8 mouse cellular contexts compared by ENCODE assay signal in genomic region chr8:70282603-70283135, GRCm38 (mm10). TPM values are rescaled to one million over a fixed set of nuclear protein-coding genes. Genes with fewer than 3 reads are reported as not detected.
DNase-seq lines count a peak whose midpoint lies in the region; ATAC-seq and TF ChIP-seq lines count a peak whose summit lies in the region.

Homer3 (plus strand) TSS chr8:70282827.

- peak within 1 kb of the TSS; percentile 83 for H3K4me2 ChIP-seq in lung, embryonic 16.5 days (ENCODE audit: low read depth, low read length)

- H3K9me3 ChIP-seq in G1E (replicated peaks), result peaks cover 2% of the 10 kb centered on the region; the same call in 1 of the 2 replicates
- peaks cover 3% of the 10 kb centered on the region; the same call in 1 of the 2 replicates for H3K9me3 ChIP-seq in lung, embryonic 16.5 days (ENCODE audit: control insufficient read depth, low read length)

- H3K27me3 ChIP-seq in G1E (ENCODE audit: insufficient read depth, low read length), result peaks cover 70% of the 10 kb centered on the region
- peaks cover 6% of the 10 kb centered on the region; the same call in 1 of the 2 replicates for H3K27me3 ChIP-seq in cerebellum, adult 2 months (ENCODE audit: control insufficient read depth, insufficient read depth, low read length)
- H3K27me3 ChIP-seq in lung, embryonic 16.5 days (ENCODE audit: control insufficient read depth, insufficient read depth, low read depth, low read length), result no peaks in the 10 kb centered on the region

- peak within 1 kb of the TSS; percentile 97 for H3K9ac ChIP-seq in lung, embryonic 16.5 days (ENCODE audit: low read length)

- H3K4me3 ChIP-seq in G1E (ENCODE audit: low read depth, low read length), result peak within 1 kb of the TSS; percentile 73
- peak within 1 kb of the TSS; percentile 49 for H3K4me3 ChIP-seq in cerebellum, adult 2 months (replicated peaks; ENCODE audit: insufficient read depth, low read depth, low read length)
- H3K4me3 ChIP-seq in lung, embryonic 16.5 days (ENCODE audit: low read length), result peak within 1 kb of the TSS; percentile 89

- TF ChIP-seq CTCF in G1E (IDR thresholded peaks at IDR 0.05; ENCODE audit: low read depth, low read length), result peak; percentile 9; the same call in 1 of the 2 replicates
- 0 out of 2 replicates have a peak, but pooled peaks have one; percentile 17 for TF ChIP-seq CTCF in cerebellum, adult 2 months (IDR thresholded peaks at IDR 0.05; ENCODE audit: borderline replicate concordance, insufficient read depth, low read depth, low read length)

- peak; percentile 88 for ATAC-seq in G1E (ENCODE audit: extremely low read depth, insufficient number of reproducible peaks, low FRiP score, poor library complexity, severe bottlenecking)
- peak; percentile 85 to 90 for ATAC-seq in hematopoietic stem cell, adult 5-6 weeks (replicated peaks in 1 of 2; ENCODE audit: insufficient read depth in 1 of 2, low FRiP score in 2 of 2, low TSS enrichment in 1 of 2, low read depth in 1 of 2, poor library complexity in 2 of 2, severe bottlenecking in 2 of 2)
- ATAC-seq in lung, embryonic 16.5 days (ENCODE audit: low read depth), result peak; percentile 93

- no peak for TF ChIP-seq POLR2A in cerebellum, adult 2 months (IDR thresholded peaks at IDR 0.05; ENCODE audit: borderline replicate concordance, insufficient read depth, low read length)

- 2% methylated on average over 33 of the region's 36 CpGs for WGBS in cerebellum, adult 2 months
- WGBS in lung, embryonic 16.5 days, result 2% methylated on average over 27 of the region's 36 CpGs

- peaks cover 14% of the 10 kb centered on the region for H3K36me3 ChIP-seq in G1E (replicated peaks)
- H3K36me3 ChIP-seq in lung, embryonic 16.5 days (ENCODE audit: control insufficient read depth, insufficient read depth, low read length), result peaks cover 21% of the 10 kb centered on the region

- no peak within 1 kb of the TSS for H3K27ac ChIP-seq in cerebellum, adult 2 months (ENCODE audit: insufficient read depth, low read length)
- peak within 1 kb of the TSS; percentile 82 for H3K27ac ChIP-seq in lung, embryonic 16.5 days (ENCODE audit: low read length)

- H3K4me1 ChIP-seq in G1E (ENCODE audit: insufficient read depth, low read depth, low read length), result peaks cover 28% of the 10 kb centered on the region
- H3K4me1 ChIP-seq in cerebellum, adult 2 months (ENCODE audit: control insufficient read depth, insufficient read depth, low read length), result no peaks in the 10 kb centered on the region; the same call in 1 of the 2 replicates
- peaks cover 11% of the 10 kb centered on the region; the same call in 1 of the 2 replicates for H3K4me1 ChIP-seq in lung, embryonic 16.5 days (replicated peaks; ENCODE audit: control insufficient read depth, insufficient read depth, low read length)

- peak; percentile 93 for DNase-seq in G1E (ENCODE audit: low spot score)
- peak; percentile 62 to 70 for DNase-seq in cerebellum, adult 2 months
- DNase-seq in forelimb bud, embryonic 11.5 days (ENCODE audit: low read depth, low spot score), result peak; percentile 91
- peak; percentile 42 for DNase-seq in layer of hippocampus, adult 9-10 months (ENCODE audit: low spot score)
- peak; percentile 87 for DNase-seq in ovary, postnatal 10 days (ENCODE audit: low spot score)
- DNase-seq in thymus, postnatal 10 days (ENCODE audit: low spot score in 2 of 2), result peak; percentile 91 to 94

RNA-seq across cellular contexts. Expression of gene Homer3, which starts in this region (rescaled TPM):
- total RNA-seq in G1E (2014; fragmentation: Nextera tagmentation) (1.6 and 3.8 TPM in 2 replicates), G1E (2017) (6.0 and 6.7 TPM in 2 replicates)
- 12.0 and 14.8 TPM in 2 replicates for polyA plus RNA-seq in G1E (2012)
- polyA plus RNA-seq in cerebellum, adult 2 months (2012; rRNA removed), result 262 and 322 TPM in 2 replicates
- 21.1 and 38.2 TPM in 2 replicates for total RNA-seq in hematopoietic stem cell, adult 5-6 weeks (2017)
- 60.0 and 66.8 TPM in 2 replicates for polyA plus RNA-seq in lung, embryonic 16.5 days (2015; fragmentation: Nextera tagmentation; extraction: Ambion mirVana)

Comparison
In these comparisons a context has a peak if more than half of its experiments do, and no peak if none do; other contexts are left out.
1. DNase-seq: peak in every context shown above with its lines; median percentile 93 in G1E; 92 in thymus, postnatal 10 days; 91 in forelimb bud, embryonic 11.5 days; 87 in ovary, postnatal 10 days; 66 in cerebellum, adult 2 months; 42 in layer of hippocampus, adult 9-10 months.